Mouse (Mus musculus): Measurements from ENCODE around the gene Pard3. TPM values are rescaled to one million over a fixed set of nuclear protein-coding genes. Genes with fewer than 3 reads are reported as not detected.
A peak's percentile ranks its signal among the peaks of the same experiment; 100 is the strongest.

The Pard3 gene
- total and polyA plus RNA-seq, 2 experiments from 2014 or later = 11.9 to 29.7 TPM

GRCm38 (mm10) chr8:127269082-127269747 lies 205.5 kb downstream of the Pard3 start:
- no peak overlapping the region for H3K4me3 ChIP-seq (ENCODE audit: low read depth, low read length)
- ATAC-seq (ENCODE audit: low FRiP score) (no peak), DNase-seq (ENCODE audit: low spot score) (no peak)
- peaks cover 15% of the 10 kb centered on the region for H3K4me1 ChIP-seq (ENCODE audit: insufficient read depth, low read length)
- no peak overlapping the region for H3K9ac ChIP-seq (replicated peaks; ENCODE audit: low read length, poor library complexity, severe bottlenecking)
- 37% methylated on average over 2 of the region's 2 CpGs for WGBS
- H3K9me3 ChIP-seq (ENCODE audit: low read length) = no peaks in the 10 kb centered on the region
- TF ChIP-seq CTCF (IDR thresholded peaks at IDR 0.05) = peak; percentile 3; the same call in 1 of the 2 replicates
- no peaks in the 10 kb centered on the region for H3K27me3 ChIP-seq (ENCODE audit: insufficient read depth, low read length)
- no peaks in the 10 kb centered on the region for H3K36me3 ChIP-seq (ENCODE audit: insufficient read depth, low read length)
- 0 out of 2 replicates have a peak overlapping the region, but pooled peaks have one; percentile 13 for H3K27ac ChIP-seq (ENCODE audit: low read depth, low read length)
- no peak overlapping the region for H3K4me2 ChIP-seq (ENCODE audit: low read depth, low read length, poor library complexity, severe bottlenecking)

GRCm38 (mm10) chr8:127271186-127271585 lies 207.5 kb downstream of the Pard3 start:
- no peak overlapping the region for H3K4me2 ChIP-seq (ENCODE audit: low read depth, low read length, poor library complexity, severe bottlenecking)
- ATAC-seq (ENCODE audit: low FRiP score) = no peak
- H3K36me3 ChIP-seq (ENCODE audit: insufficient read depth, low read length) = no peaks in the 10 kb centered on the region

GRCm38 (mm10) chr8:127280299-127280974 lies 216.7 kb downstream of the Pard3 start:
- no peak for TF ChIP-seq CTCF (IDR thresholded peaks at IDR 0.05)
- Histone ChIP-seq H3K9ac (replicated peaks; ENCODE audit: low read length, poor library complexity, severe bottlenecking) (no peak overlapping the region), H3K4me3 (ENCODE audit: low read depth, low read length) (no peak overlapping the region), H3K36me3 (ENCODE audit: insufficient read depth, low read length) (peaks cover 3% of the 10 kb centered on the region; the same call in 1 of the 2 replicates), H3K27me3 (ENCODE audit: insufficient read depth, low read length) (no peaks in the 10 kb centered on the region), H3K27ac (ENCODE audit: low read depth, low read length) (no peak overlapping the region), H3K9me3 (ENCODE audit: low read length) (no peaks in the 10 kb centered on the region), H3K4me1 (ENCODE audit: insufficient read depth, low read length) (no peaks in the 10 kb centered on the region), H3K4me2 (ENCODE audit: low read depth, low read length, poor library complexity, severe bottlenecking) (no peak overlapping the region)
- 84% methylated on average over 7 of the region's 7 CpGs for WGBS
- no peak for ATAC-seq (ENCODE audit: low FRiP score)
- DNase-seq (ENCODE audit: low spot score) = no peak

More at GRCm38 (mm10) chr8:127271186-127271585, 207.5 kb downstream of the Pard3 start:
- DNase-seq (ENCODE audit: low spot score) = no peak
- no peaks in the 10 kb centered on the region for H3K9me3 ChIP-seq (ENCODE audit: low read length)
- WGBS = 95% methylated on average over 3 of the region's 3 CpGs
- H3K27ac ChIP-seq (ENCODE audit: low read depth, low read length) = no peak overlapping the region
- TF ChIP-seq CTCF (IDR thresholded peaks at IDR 0.05) = no peak
- H3K4me1 ChIP-seq (ENCODE audit: insufficient read depth, low read length) = peaks cover 15% of the 10 kb centered on the region
- no peaks in the 10 kb centered on the region for H3K27me3 ChIP-seq (ENCODE audit: insufficient read depth, low read length)
- H3K9ac ChIP-seq (replicated peaks; ENCODE audit: low read length, poor library complexity, severe bottlenecking) = no peak overlapping the region
- H3K4me3 ChIP-seq (ENCODE audit: low read depth, low read length) = no peak overlapping the region

- ATAC-seq (ENCODE audit: low FRiP score) = no peak
- no peaks in the 10 kb centered on the region for H3K9me3 ChIP-seq (ENCODE audit: low read length)
- TF ChIP-seq CTCF (IDR thresholded peaks at IDR 0.05) = no peak
- H3K27ac ChIP-seq (ENCODE audit: low read depth, low read length) = no peak overlapping the region
- no peaks in the 10 kb centered on the region for H3K4me1 ChIP-seq (ENCODE audit: insufficient read depth, low read length)
- no peak for DNase-seq (ENCODE audit: low spot score)
- H3K36me3 ChIP-seq (ENCODE audit: insufficient read depth, low read length) = peaks cover 3% of the 10 kb centered on the region; the same call in 1 of the 2 replicates
- H3K27me3 ChIP-seq (ENCODE audit: insufficient read depth, low read length) = no peaks in the 10 kb centered on the region
- no peak overlapping the region for H3K4me2 ChIP-seq (ENCODE audit: low read depth, low read length, poor library complexity, severe bottlenecking)
- no peak overlapping the region for H3K9ac ChIP-seq (replicated peaks; ENCODE audit: low read length, poor library complexity, severe bottlenecking)
- 75% methylated on average over 4 of the region's 4 CpGs for WGBS
- no peak overlapping the region for H3K4me3 ChIP-seq (ENCODE audit: low read depth, low read length)
Observed at GRCm38 (mm10) chr8:127281035-127281434, 217.3 kb downstream of the Pard3 start.

GRCm38 (mm10) chr8:127284462-127285216 lies 220.9 kb downstream of the Pard3 start:
- Histone ChIP-seq H3K36me3 (ENCODE audit: insufficient read depth, low read length) (no peaks in the 10 kb centered on the region), H3K4me3 (ENCODE audit: low read depth, low read length) (no peak overlapping the region), H3K4me1 (ENCODE audit: insufficient read depth, low read length) (no peaks in the 10 kb centered on the region), H3K9me3 (ENCODE audit: low read length) (no peaks in the 10 kb centered on the region), H3K4me2 (ENCODE audit: low read depth, low read length, poor library complexity, severe bottlenecking) (no peak overlapping the region), H3K9ac (replicated peaks; ENCODE audit: low read length, poor library complexity, severe bottlenecking) (no peak overlapping the region), H3K27ac (ENCODE audit: low read depth, low read length) (no peak overlapping the region), H3K27me3 (ENCODE audit: insufficient read depth, low read length) (no peaks in the 10 kb centered on the region)
- peak; percentile 68 for TF ChIP-seq CTCF (IDR thresholded peaks at IDR 0.05)
- WGBS = 79% methylated on average over 9 of the region's 9 CpGs
- no peak for DNase-seq (ENCODE audit: low spot score)
- ATAC-seq (ENCODE audit: low FRiP score) = no peak

Measured in midbrain, postnatal 0 days (tissue).